Mouse (Mus musculus) ES-Bruce4 (cell line): ENCODE data around the gene Wdr70. TPM values are rescaled to one million over a fixed set of nuclear protein-coding genes. Genes with fewer than 3 reads are reported as not detected.

Source experiments
- H3K27ac ChIP-seq: 2 replicates; pipeline ENCODE4 v1.5.1; 2012; ENCODE audit warnings: low read length, inconsistent platforms; ENCODE audit not compliant: insufficient read depth
- H3K27me3 ChIP-seq: 2 replicates; pipeline ENCODE4 v1.6.1; 2012; ENCODE audit warnings: mild to moderate bottlenecking, low read length, inconsistent platforms; ENCODE audit not compliant: control insufficient read depth, poor library complexity, insufficient read depth, severe bottlenecking
- H3K36me3 ChIP-seq: 2 replicates; pipeline ENCODE4 v1.6.1; 2012; ENCODE audit warnings: inconsistent platforms, mild to moderate bottlenecking, low read length, moderate library complexity; ENCODE audit not compliant: control insufficient read depth, poor library complexity, insufficient read depth, severe bottlenecking
- H3K4me1 ChIP-seq: one replicate; pipeline ENCODE4 v1.8.1; 2011; ENCODE audit warnings: low read length; ENCODE audit not compliant: control insufficient read depth, insufficient read depth
- H3K4me3 ChIP-seq: 2 replicates; pipeline ENCODE4 v1.5.1; 2011; ENCODE audit warnings: low read depth, mild to moderate bottlenecking, low read length
- H3K9ac ChIP-seq: 2 replicates; pipeline ENCODE4 v1.6.1; 2012; ENCODE audit warnings: low read depth, mild to moderate bottlenecking, inconsistent platforms; ENCODE audit not compliant: poor library complexity, severe bottlenecking
- H3K9me3 ChIP-seq: replicated peaks from 2 replicates; pipeline ENCODE4 v1.6.1; 2012; ENCODE audit warnings: mild to moderate bottlenecking, low read length, inconsistent platforms; ENCODE audit not compliant: control insufficient read depth, poor library complexity, insufficient read depth, severe bottlenecking
- CTCF ChIP-seq: IDR thresholded peaks from one replicate; pipeline ENCODE4 v1.8.1; 2011; ENCODE audit warnings: low read depth, low read length
- EP300 ChIP-seq: IDR thresholded peaks from 2 replicates; pipeline ENCODE4 v1.6.1; 2011; ENCODE audit warnings: low read depth, low read length; ENCODE audit not compliant: insufficient read depth
- POLR2A ChIP-seq: IDR thresholded peaks from one replicate; pipeline ENCODE4 v1.8.1; 2011; ENCODE audit warnings: low read length; ENCODE audit not compliant: insufficient read depth
- polyA plus RNA-seq: library from polyadenylated mRNA; stranded (reverse); fragments of >200 nt; gene quantifications from 2 replicates; pipeline ENCODE4 v1.2.4, GENCODE M21; 2011; ENCODE audit warnings: low read depth; ENCODE audit not compliant: missing spikeins, insufficient read depth, insufficient read length

Gene Wdr70
- polyA plus RNA-seq, 1 experiment = 65.5 TPM

GRCm38 (mm10) chr15:8039834-8040233 is 59.2 kb downstream of the Wdr70 start:
- no peak overlapping the region for H3K4me3 ChIP-seq
- H3K9ac ChIP-seq = no peak overlapping the region
- no peaks in the 10 kb centered on the region for H3K4me1 ChIP-seq
- H3K36me3 ChIP-seq = no peaks in the 10 kb centered on the region; the same call in 1 of the 2 replicates
- H3K27ac ChIP-seq = no peak overlapping the region
- H3K9me3 ChIP-seq = no peaks in the 10 kb centered on the region
- no peaks in the 10 kb centered on the region for H3K27me3 ChIP-seq
- no peak for TF ChIP-seq EP300
- no peak for TF ChIP-seq CTCF
- TF ChIP-seq POLR2A = no peak

- no peak overlapping the region for H3K9ac ChIP-seq
- H3K4me3 ChIP-seq = no peak overlapping the region
- H3K9me3 ChIP-seq = no peaks in the 10 kb centered on the region
- no peak overlapping the region for H3K27ac ChIP-seq
- no peaks in the 10 kb centered on the region for H3K4me1 ChIP-seq
- H3K36me3 ChIP-seq = no peaks in the 10 kb centered on the region
- no peaks in the 10 kb centered on the region for H3K27me3 ChIP-seq
- no peak for TF ChIP-seq EP300
- TF ChIP-seq CTCF = peak; percentile 43
Observed at GRCm38 (mm10) chr15:8038457-8038856, 60.6 kb downstream of the Wdr70 start.

GRCm38 (mm10) chr15:8037825-8038224 is 61.2 kb downstream of the Wdr70 start:
- TF ChIP-seq CTCF (no peak), EP300 (no peak), POLR2A (no peak)
- Histone ChIP-seq H3K4me3 (no peak overlapping the region), H3K9ac (no peak overlapping the region), H3K9me3 (no peaks in the 10 kb centered on the region), H3K36me3 (no peaks in the 10 kb centered on the region), H3K4me1 (no peaks in the 10 kb centered on the region), H3K27me3 (no peaks in the 10 kb centered on the region), H3K27ac (no peak overlapping the region)

GRCm38 (mm10) chr15:8031211-8031610 is 67.8 kb downstream of the Wdr70 start:
- no peak overlapping the region for H3K4me3 ChIP-seq
- H3K27ac ChIP-seq = no peak overlapping the region
- H3K27me3 ChIP-seq = no peaks in the 10 kb centered on the region
- H3K9me3 ChIP-seq = no peaks in the 10 kb centered on the region
- H3K4me1 ChIP-seq = no peaks in the 10 kb centered on the region
- H3K36me3 ChIP-seq = no peaks in the 10 kb centered on the region
- TF ChIP-seq EP300 = no peak
- no peak for TF ChIP-seq POLR2A
- TF ChIP-seq CTCF = no peak
- H3K9ac ChIP-seq = no peak overlapping the region

DNA sequence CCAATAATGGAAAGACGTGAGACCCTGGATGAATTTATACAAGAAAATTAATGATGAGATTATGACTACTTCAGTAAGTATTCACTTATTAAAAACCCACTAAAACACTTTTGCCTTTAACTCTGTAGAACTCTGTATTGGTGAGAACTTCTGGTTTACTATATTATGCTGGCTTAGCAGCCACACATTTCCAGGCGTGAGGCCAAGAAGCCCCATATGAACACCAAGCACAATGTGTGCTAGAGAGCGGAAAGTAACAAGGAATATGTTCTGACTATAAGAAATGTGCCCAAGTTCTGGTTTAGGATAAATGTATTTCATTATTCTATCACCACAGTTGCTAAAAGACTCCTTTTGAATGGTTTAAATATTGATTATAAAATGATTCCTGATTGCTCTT is 68.4 kb downstream of the Wdr70 start:
- Histone ChIP-seq H3K9ac (no peak overlapping the region), H3K27me3 (no peaks in the 10 kb centered on the region), H3K4me3 (no peak overlapping the region), H3K9me3 (no peaks in the 10 kb centered on the region), H3K4me1 (no peaks in the 10 kb centered on the region), H3K36me3 (no peaks in the 10 kb centered on the region), H3K27ac (no peak overlapping the region)
- TF ChIP-seq CTCF (no peak), POLR2A (no peak), EP300 (no peak)

DNA sequence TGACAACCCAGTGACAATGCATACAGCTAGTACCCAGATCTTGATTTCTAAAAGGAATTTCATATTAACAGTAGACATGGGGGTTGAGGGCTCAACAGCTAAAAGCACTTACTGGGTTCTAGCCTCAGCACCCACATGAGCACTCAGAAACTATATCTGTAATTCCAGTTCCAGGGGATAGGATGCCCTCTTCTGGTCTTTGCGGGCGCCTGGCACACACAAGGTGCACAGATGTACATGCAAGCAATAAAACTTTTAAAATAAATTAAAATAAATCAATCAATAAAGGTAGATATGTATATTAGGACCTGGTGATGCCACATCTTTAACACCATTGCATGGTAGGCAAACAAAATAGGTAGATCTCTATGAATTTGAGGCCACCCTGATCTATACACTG is 71.5 kb downstream of the Wdr70 start:
- TF ChIP-seq EP300 (no peak), CTCF (no peak), POLR2A (no peak)
- no peak overlapping the region for H3K27ac ChIP-seq
- no peaks in the 10 kb centered on the region for H3K9me3 ChIP-seq
- H3K4me3 ChIP-seq = no peak overlapping the region
- H3K4me1 ChIP-seq = no peaks in the 10 kb centered on the region
- no peaks in the 10 kb centered on the region for H3K36me3 ChIP-seq
- H3K27me3 ChIP-seq = no peaks in the 10 kb centered on the region
- H3K9ac ChIP-seq = no peak overlapping the region
